Mouse (Mus musculus): ENCODE data around the gene Syf2. TPM values are rescaled to one million over a fixed set of nuclear protein-coding genes. Genes with fewer than 3 reads are reported as not detected.

The Syf2 gene
- polyA plus RNA-seq, 1 experiment from 2014 or later: 46.9 TPM

DNA sequence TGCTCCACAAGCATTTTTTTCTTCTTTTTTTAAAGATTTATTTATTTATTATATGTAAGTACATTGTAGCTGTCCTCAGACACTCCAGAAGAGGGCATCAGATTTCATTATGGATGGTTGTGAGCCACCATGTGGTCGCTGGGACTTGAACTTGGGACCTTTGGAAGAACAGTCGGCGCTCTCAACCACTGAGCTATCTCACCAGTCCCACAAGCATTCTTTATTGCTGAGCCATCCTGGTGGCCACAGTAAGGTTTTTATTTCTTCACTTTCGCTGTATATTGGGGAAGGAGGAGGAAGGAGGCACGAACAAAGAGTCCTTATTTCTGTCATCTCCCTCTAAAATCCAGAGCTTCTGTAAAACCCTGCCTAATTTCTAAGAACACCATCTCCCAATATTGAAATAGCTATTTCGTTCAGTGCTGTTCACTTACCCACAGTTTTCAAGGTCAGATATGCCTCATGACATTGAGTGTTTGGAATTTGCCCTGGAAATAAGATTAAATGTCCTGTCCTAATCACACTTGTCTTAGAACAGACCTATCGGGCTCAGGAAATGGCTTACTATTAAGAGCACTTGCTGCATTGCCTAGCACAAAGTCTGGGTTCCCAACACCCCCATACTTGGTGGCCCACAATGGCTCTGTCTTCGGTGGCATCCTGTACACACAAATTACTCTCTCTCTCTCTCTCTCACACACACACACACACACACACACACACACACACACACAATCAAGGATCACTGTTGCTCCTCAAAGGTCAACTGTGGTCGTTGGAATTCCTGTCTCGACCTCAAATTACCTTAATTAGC is 8.4 kb upstream of the Syf2 start:
- DNase-seq (no peak), ATAC-seq (no peak)
- Histone ChIP-seq H3K36me3 (replicated peaks; ENCODE audit: insufficient read depth, low read length) (peaks cover 33% of the 10 kb centered on the region), H3K4me1 (ENCODE audit: insufficient read depth) (peaks cover 38% of the 10 kb centered on the region), H3K4me3 (ENCODE audit: low read depth, low read length) (peak overlapping the region; percentile 93), H3K27ac (ENCODE audit: low read depth) (peak overlapping the region; percentile 95), H3K9ac (replicated peaks) (peak overlapping the region; percentile 68), H3K4me2 (ENCODE audit: low read depth, low read length) (peak overlapping the region; percentile 76), H3K9me3 (ENCODE audit: low read length) (no peaks in the 10 kb centered on the region), H3K27me3 (ENCODE audit: insufficient read depth, low read length) (no peaks in the 10 kb centered on the region)
- WGBS (ENCODE audit: insufficient replicate concordance): 51% methylated on average over 10 of the region's 10 CpGs
- TF ChIP-seq CTCF (IDR thresholded peaks at IDR 0.05; ENCODE audit: low read depth) (no peak; the same call in 1 of the 2 replicates), EP300 (IDR thresholded peaks at IDR 0.05; ENCODE audit: low read depth) (no peak)

DNA sequence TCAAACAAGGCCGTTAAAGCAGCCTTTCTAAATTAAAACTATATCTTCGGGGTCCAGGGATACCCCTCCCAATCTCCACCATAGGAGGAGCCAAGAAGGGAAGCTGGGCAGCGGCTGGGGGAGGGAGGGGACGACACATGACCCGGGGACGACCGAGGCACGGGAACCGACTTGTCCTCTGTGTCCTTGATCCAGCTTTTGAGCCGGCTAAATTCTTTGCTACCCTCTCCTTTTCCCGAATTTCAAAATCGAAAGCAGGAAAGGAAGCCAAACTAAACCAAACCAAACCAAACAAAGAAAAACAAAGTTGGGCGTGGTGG is 7.8 kb upstream of the Syf2 start:
- Histone ChIP-seq H3K4me3 (ENCODE audit: low read depth, low read length) (peak overlapping the region; percentile 93), H3K9ac (replicated peaks) (peak overlapping the region; percentile 68), H3K4me2 (ENCODE audit: low read depth, low read length) (peak overlapping the region; percentile 76), H3K27me3 (ENCODE audit: insufficient read depth, low read length) (no peaks in the 10 kb centered on the region), H3K36me3 (replicated peaks; ENCODE audit: insufficient read depth, low read length) (peaks cover 39% of the 10 kb centered on the region), H3K4me1 (ENCODE audit: insufficient read depth) (peaks cover 33% of the 10 kb centered on the region), H3K9me3 (ENCODE audit: low read length) (no peaks in the 10 kb centered on the region), H3K27ac (ENCODE audit: low read depth) (peak overlapping the region; percentile 95)
- WGBS (ENCODE audit: insufficient replicate concordance): under 1% methylated on average over 13 of the region's 13 CpGs
- DNase-seq (peak; percentile 76), ATAC-seq (peak; percentile 35)
- TF ChIP-seq EP300 (IDR thresholded peaks at IDR 0.05; ENCODE audit: low read depth) (no peak), CTCF (IDR thresholded peaks at IDR 0.05; ENCODE audit: low read depth) (no peak)

DNA sequence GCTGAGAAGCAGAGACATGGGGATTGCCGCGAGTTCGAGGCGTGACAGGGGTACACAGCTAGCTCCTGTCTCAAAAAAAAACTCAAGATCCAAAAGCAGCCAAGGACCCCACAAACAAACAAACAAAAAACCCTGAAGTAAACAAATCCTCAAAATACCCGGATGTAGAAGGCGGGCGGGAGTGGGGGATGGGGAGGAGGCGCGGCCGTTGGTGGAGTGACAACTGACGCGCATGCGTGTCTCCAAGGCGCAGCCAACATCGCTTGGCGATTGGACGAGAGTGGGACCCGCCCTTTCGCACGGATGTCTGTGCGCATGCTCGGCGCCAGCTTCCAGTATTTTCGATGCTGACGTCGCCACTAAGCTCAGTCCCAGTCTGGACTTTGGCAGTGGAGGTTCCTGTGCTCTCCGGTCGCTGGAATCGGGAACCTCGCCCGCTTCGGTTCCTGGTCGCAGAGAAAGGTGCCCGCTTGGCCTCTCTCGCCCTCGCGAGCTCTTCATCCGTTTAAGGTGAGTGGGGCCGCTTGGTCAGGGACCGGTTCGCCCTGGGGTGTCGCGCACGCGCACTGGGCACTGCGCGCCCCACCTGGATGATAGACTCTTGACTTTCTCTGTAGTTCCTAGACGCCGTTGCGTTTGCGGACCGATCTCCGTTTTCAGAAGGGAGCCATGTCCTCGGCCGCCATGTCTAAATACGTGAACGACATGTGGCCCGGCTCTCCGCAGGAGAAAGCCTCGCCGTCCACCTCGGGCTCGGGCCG is 7.3 kb upstream of the Syf2 start, which contains the start of gene Rsrp1:
Gene Rsrp1, plus strand, starts transcription at position 335 of the 761 bp plus-strand sequence.
- H3K9ac ChIP-seq (replicated peaks): peak within 1 kb of the TSS; percentile 98
- H3K4me3 ChIP-seq (ENCODE audit: low read depth, low read length): peak within 1 kb of the TSS; percentile 93
- H3K4me2 ChIP-seq (ENCODE audit: low read depth, low read length): peak within 1 kb of the TSS; percentile 94
- WGBS (ENCODE audit: insufficient replicate concordance): under 1% methylated on average over 64 of the region's 64 CpGs
- peak; percentile 74; the same call in 1 of the 2 replicates for TF ChIP-seq EP300 (IDR thresholded peaks at IDR 0.05; ENCODE audit: low read depth)
- no peak for TF ChIP-seq CTCF (IDR thresholded peaks at IDR 0.05; ENCODE audit: low read depth)
- DNase-seq (peak; percentile 98), ATAC-seq (peak; percentile 83)
- no peaks in the 10 kb centered on the region for H3K9me3 ChIP-seq (ENCODE audit: low read length)
- no peaks in the 10 kb centered on the region for H3K27me3 ChIP-seq (ENCODE audit: insufficient read depth, low read length)
- H3K36me3 ChIP-seq (replicated peaks; ENCODE audit: insufficient read depth, low read length): peaks cover 44% of the 10 kb centered on the region
- H3K27ac ChIP-seq (ENCODE audit: low read depth): peak within 1 kb of the TSS; percentile 98
- peaks cover 30% of the 10 kb centered on the region for H3K4me1 ChIP-seq (ENCODE audit: insufficient read depth)

DNA sequence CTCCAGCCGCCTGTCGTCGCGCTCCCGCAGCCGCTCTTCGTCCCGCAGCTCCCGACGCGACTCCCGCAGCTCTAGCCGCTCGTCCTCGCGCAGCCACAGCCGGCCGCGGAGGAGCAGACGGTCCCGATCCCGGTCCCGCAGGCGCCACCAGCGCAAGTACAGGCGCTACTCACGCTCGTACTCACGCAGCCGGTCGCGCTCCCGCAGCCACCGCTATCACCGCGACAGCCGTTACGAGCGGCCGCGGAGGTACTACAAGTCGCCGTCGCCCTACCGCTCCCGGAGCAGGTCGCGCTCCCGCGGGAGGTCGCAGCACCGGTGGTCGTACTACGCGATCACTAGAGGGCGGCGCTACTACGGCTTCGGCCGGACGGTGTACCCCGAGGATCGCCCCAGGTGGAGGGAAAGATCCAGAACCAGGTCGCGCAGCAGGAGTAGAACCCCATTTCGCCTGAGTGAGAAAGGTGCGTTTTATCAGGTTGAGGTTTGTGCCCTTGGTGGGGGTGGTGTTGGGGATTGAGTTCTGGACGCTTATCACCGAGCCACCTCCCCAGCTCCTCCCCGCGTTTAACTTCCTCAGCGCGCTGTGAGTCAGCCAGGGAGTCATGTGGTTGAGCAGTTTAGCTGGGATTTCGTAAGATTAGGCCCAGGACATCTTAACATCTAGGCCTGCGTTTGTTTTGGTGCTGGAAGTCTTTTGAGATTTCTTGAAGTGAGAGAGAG is 6.5 kb upstream of the Syf2 start:
- under 1% methylated on average over 60 of the region's 75 CpGs for WGBS (ENCODE audit: insufficient replicate concordance)
- H3K4me3 ChIP-seq (ENCODE audit: low read depth, low read length): peak overlapping the region; percentile 93
- peak overlapping the region; percentile 98 for H3K9ac ChIP-seq (replicated peaks)
- TF ChIP-seq CTCF (IDR thresholded peaks at IDR 0.05; ENCODE audit: low read depth): peak; percentile 24; the same call in 1 of the 2 replicates
- TF ChIP-seq EP300 (IDR thresholded peaks at IDR 0.05; ENCODE audit: low read depth): peak; percentile 46; the same call in 1 of the 2 replicates
- no peaks in the 10 kb centered on the region for H3K9me3 ChIP-seq (ENCODE audit: low read length)
- ATAC-seq (peak; percentile 48), DNase-seq (peak; percentile 82)
- peak overlapping the region; percentile 98 for H3K27ac ChIP-seq (ENCODE audit: low read depth)
- H3K4me2 ChIP-seq (ENCODE audit: low read depth, low read length): peak overlapping the region; percentile 94
- H3K27me3 ChIP-seq (ENCODE audit: insufficient read depth, low read length): no peaks in the 10 kb centered on the region
- H3K4me1 ChIP-seq (ENCODE audit: insufficient read depth): peaks cover 25% of the 10 kb centered on the region
- H3K36me3 ChIP-seq (replicated peaks; ENCODE audit: insufficient read depth, low read length): peaks cover 46% of the 10 kb centered on the region

DNA sequence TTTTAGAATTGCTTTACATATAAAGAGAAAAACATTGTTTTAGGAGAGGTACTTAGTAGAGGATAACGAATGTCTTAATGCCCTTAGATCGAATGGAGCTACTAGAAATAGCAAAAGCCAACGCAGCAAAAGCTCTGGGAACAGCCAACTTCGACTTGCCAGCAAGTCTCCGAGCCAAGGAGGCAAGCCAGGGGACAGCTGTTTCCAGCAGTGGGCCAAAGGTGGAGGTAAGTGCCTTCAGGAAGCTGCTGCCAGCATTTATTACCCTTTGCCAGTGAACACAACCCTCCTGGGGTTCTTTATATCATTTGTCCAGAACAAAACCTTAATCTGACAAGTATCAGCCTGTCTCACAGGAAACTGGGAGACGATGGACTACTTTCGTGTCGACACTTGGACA is 5.5 kb upstream of the Syf2 start:
- TF ChIP-seq EP300 (IDR thresholded peaks at IDR 0.05; ENCODE audit: low read depth) (no peak), CTCF (IDR thresholded peaks at IDR 0.05; ENCODE audit: low read depth) (no peak)
- H3K36me3 ChIP-seq (replicated peaks; ENCODE audit: insufficient read depth, low read length): peaks cover 46% of the 10 kb centered on the region
- H3K27ac ChIP-seq (ENCODE audit: low read depth): peak overlapping the region; percentile 70
- H3K4me2 ChIP-seq (ENCODE audit: low read depth, low read length): peak overlapping the region; percentile 94
- no peaks in the 10 kb centered on the region for H3K27me3 ChIP-seq (ENCODE audit: insufficient read depth, low read length)
- DNase-seq (no peak), ATAC-seq (no peak)
- H3K4me3 ChIP-seq (ENCODE audit: low read depth, low read length): peak overlapping the region; percentile 93
- peak overlapping the region; percentile 98 for H3K9ac ChIP-seq (replicated peaks)
- H3K9me3 ChIP-seq (ENCODE audit: low read length): no peaks in the 10 kb centered on the region
- 47% methylated on average over 8 of the region's 8 CpGs for WGBS (ENCODE audit: insufficient replicate concordance)
- H3K4me1 ChIP-seq (ENCODE audit: insufficient read depth): peaks cover 22% of the 10 kb centered on the region

Data from liver, postnatal 0 days (tissue).